8 mouse cellular contexts compared by ENCODE assay signal in genomic region chr13:84222682-84222992, GRCm38 (mm10). TPM values are rescaled to one million over a fixed set of nuclear protein-coding genes. Genes with fewer than 3 reads are reported as not detected.
DNase-seq lines count a peak whose midpoint lies in the region; ATAC-seq and TF ChIP-seq lines count a peak whose summit lies in the region.

No protein-coding gene starts in this region.

- TF ChIP-seq CTCF in lung, embryonic 14.5 days (IDR thresholded peaks at IDR 0.05; ENCODE audit: low read depth), result no peak

- H3K4me3 ChIP-seq in lung, embryonic 14.5 days (ENCODE audit: low read depth, low read length), result peak overlapping the region; percentile 78
- H3K4me3 ChIP-seq in embryonic facial prominence, embryonic 12.5 days, result peak overlapping the region; percentile 63
- H3K4me3 ChIP-seq in intestine, embryonic 15.5 days (replicated peaks), result peak overlapping the region; percentile 71
- H3K4me3 ChIP-seq in neural tube, embryonic 13.5 days, result peak overlapping the region; percentile 82

- H3K4me1 ChIP-seq in lung, embryonic 14.5 days (ENCODE audit: insufficient read depth), result peaks cover 4% of the 10 kb centered on the region; the same call in 1 of the 2 replicates
- peaks cover 10% of the 10 kb centered on the region; the same call in 1 of the 2 replicates for H3K4me1 ChIP-seq in embryonic facial prominence, embryonic 12.5 days
- no peaks in the 10 kb centered on the region; the same call in 1 of the 2 replicates for H3K4me1 ChIP-seq in intestine, embryonic 15.5 days (replicated peaks)
- H3K4me1 ChIP-seq in neural tube, embryonic 13.5 days (replicated peaks), result peaks cover 36% of the 10 kb centered on the region

- ATAC-seq in lung, embryonic 14.5 days (ENCODE audit: insufficient read depth), result no peak
- ATAC-seq in embryonic facial prominence, embryonic 12.5 days (ENCODE audit: insufficient number of reproducible peaks, insufficient read depth, low FRiP score, low TSS enrichment), result no peak
- no peak for ATAC-seq in intestine, embryonic 15.5 days
- ATAC-seq in neural tube, embryonic 13.5 days (ENCODE audit: low read depth), result no peak

- H3K4me2 ChIP-seq in lung, embryonic 14.5 days, result peak overlapping the region; percentile 79
- peak overlapping the region; percentile 71 for H3K4me2 ChIP-seq in embryonic facial prominence, embryonic 12.5 days (replicated peaks)
- peak overlapping the region; percentile 77 for H3K4me2 ChIP-seq in intestine, embryonic 15.5 days (replicated peaks)
- peak overlapping the region; percentile 90 for H3K4me2 ChIP-seq in neural tube, embryonic 13.5 days

- no peak for DNase-seq in lung, embryonic 14.5 days
- no peak for DNase-seq in lung, postnatal 14 days
- no peak for DNase-seq in natural killer cell, adult 2 months (ENCODE audit: low spot score in 2 of 2)
- DNase-seq in thymus, postnatal 10 days (ENCODE audit: low spot score in 2 of 2), result no peak
- no peak for DNase-seq in embryo, embryonic 9.5 days (ENCODE audit: extremely low spot score)

- WGBS in lung, embryonic 14.5 days, result 4% methylated on average over 10 of the region's 10 CpGs
- 3% methylated on average over 10 of the region's 10 CpGs for WGBS in embryonic facial prominence, embryonic 12.5 days
- 2% methylated on average over 10 of the region's 10 CpGs for WGBS in intestine, embryonic 15.5 days
- 3% methylated on average over 10 of the region's 10 CpGs for WGBS in neural tube, embryonic 13.5 days

- no peaks in the 10 kb centered on the region for H3K9me3 ChIP-seq in lung, embryonic 14.5 days (ENCODE audit: low read depth, low read length)
- H3K9me3 ChIP-seq in embryonic facial prominence, embryonic 12.5 days, result no peaks in the 10 kb centered on the region
- no peaks in the 10 kb centered on the region for H3K9me3 ChIP-seq in intestine, embryonic 15.5 days
- H3K9me3 ChIP-seq in neural tube, embryonic 13.5 days, result no peaks in the 10 kb centered on the region

- H3K9ac ChIP-seq in lung, embryonic 14.5 days, result peak overlapping the region; percentile 84
- peak overlapping the region; percentile 57 for H3K9ac ChIP-seq in embryonic facial prominence, embryonic 12.5 days
- peak overlapping the region; percentile 68 for H3K9ac ChIP-seq in intestine, embryonic 15.5 days
- H3K9ac ChIP-seq in neural tube, embryonic 13.5 days, result peak overlapping the region; percentile 90

- peak overlapping the region; percentile 70; the same call in 1 of the 2 replicates for H3K27ac ChIP-seq in lung, embryonic 14.5 days (ENCODE audit: low read depth)
- peak overlapping the region; percentile 66 for H3K27ac ChIP-seq in embryonic facial prominence, embryonic 12.5 days
- H3K27ac ChIP-seq in intestine, embryonic 15.5 days, result peak overlapping the region; percentile 74
- H3K27ac ChIP-seq in neural tube, embryonic 13.5 days (replicated peaks), result peak overlapping the region; percentile 87

- H3K27me3 ChIP-seq in lung, embryonic 14.5 days (ENCODE audit: insufficient read depth, low read length), result no peaks in the 10 kb centered on the region
- no peaks in the 10 kb centered on the region for H3K27me3 ChIP-seq in embryonic facial prominence, embryonic 12.5 days
- H3K27me3 ChIP-seq in intestine, embryonic 15.5 days (replicated peaks), result no peaks in the 10 kb centered on the region
- H3K27me3 ChIP-seq in neural tube, embryonic 13.5 days, result no peaks in the 10 kb centered on the region

- no peaks in the 10 kb centered on the region for H3K36me3 ChIP-seq in lung, embryonic 14.5 days (ENCODE audit: insufficient read depth)
- no peaks in the 10 kb centered on the region for H3K36me3 ChIP-seq in embryonic facial prominence, embryonic 12.5 days
- H3K36me3 ChIP-seq in intestine, embryonic 15.5 days, result no peaks in the 10 kb centered on the region
- 0 out of 2 replicates have a peak, but pooled peaks cover 9% of the 10 kb centered on the region for H3K36me3 ChIP-seq in neural tube, embryonic 13.5 days

RNA-seq across cellular contexts. Expression of gene Tmem161b, which starts 0.5 kb away (rescaled TPM):
- polyA plus RNA-seq in lung, embryonic 14.5 days (2014; fragmentation: Nextera tagmentation; extraction: Ambion mirVana), result 14.1 and 15.5 TPM in 2 replicates
- 15.2 and 15.7 TPM in 2 replicates for polyA plus RNA-seq in embryonic facial prominence, embryonic 12.5 days (2016; fragmentation: Nextera tagmentation; extraction: Ambion mirVana)
- 25.0 and 30.1 TPM in 2 replicates for polyA plus RNA-seq in intestine, embryonic 15.5 days (2015; fragmentation: Nextera tagmentation; extraction: Ambion mirVana)
- polyA plus RNA-seq in neural tube, embryonic 13.5 days (2015; fragmentation: Nextera tagmentation; extraction: Ambion mirVana), result 24.6 and 26.5 TPM in 2 replicates
